Mouse (Mus musculus): ENCODE measurements at regions not wholly inside any gene's neighbourhood (a gene's known extent, or its start where the extent isn't known, plus 50 kb on each side); places are given as distances from the start of the nearest gene placed in this dataset.

DNA sequence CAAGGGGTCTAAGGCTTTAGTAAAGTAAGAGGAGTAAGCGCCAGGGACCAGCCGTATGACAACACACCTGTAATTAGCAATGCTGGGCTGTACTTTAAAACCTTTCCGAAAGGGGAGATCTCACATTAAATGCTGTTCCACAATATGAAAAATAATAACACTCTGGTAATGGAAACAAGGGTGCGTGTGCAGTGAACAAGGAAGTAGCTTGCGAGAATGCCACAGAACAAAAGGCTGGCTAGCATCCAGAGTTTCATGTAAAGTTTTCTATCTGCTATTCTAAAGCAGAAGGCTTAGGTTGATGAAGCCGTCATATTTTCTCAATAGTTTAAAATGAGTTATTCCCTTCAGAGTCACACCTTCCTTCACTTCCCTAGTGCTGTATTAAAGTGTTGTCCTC lies 83.6 kb downstream of the Car2 start:
- DNase-seq (ENCODE audit: low spot score) (no peak), ATAC-seq (replicated peaks; ENCODE audit: low FRiP score) (no peak)
- WGBS: 91% methylated on average over 6 of the region's 6 CpGs
- Histone ChIP-seq H3K9ac (ENCODE audit: low read length) (no peak overlapping the region), H3K27me3 (ENCODE audit: control insufficient read depth, insufficient read depth, low read length) (no peaks in the 10 kb centered on the region), H3K9me3 (ENCODE audit: control insufficient read depth, low read length) (no peaks in the 10 kb centered on the region), H3K27ac (ENCODE audit: low read depth, low read length) (no peak overlapping the region), H3K4me3 (ENCODE audit: low read depth, low read length) (no peak overlapping the region), H3K36me3 (ENCODE audit: control insufficient read depth, insufficient read depth, low read length) (no peaks in the 10 kb centered on the region), H3K4me1 (replicated peaks; ENCODE audit: control insufficient read depth, insufficient read depth, low read length) (no peaks in the 10 kb centered on the region), H3K4me2 (ENCODE audit: low read depth, low read length, severe bottlenecking) (no peak overlapping the region)

DNA sequence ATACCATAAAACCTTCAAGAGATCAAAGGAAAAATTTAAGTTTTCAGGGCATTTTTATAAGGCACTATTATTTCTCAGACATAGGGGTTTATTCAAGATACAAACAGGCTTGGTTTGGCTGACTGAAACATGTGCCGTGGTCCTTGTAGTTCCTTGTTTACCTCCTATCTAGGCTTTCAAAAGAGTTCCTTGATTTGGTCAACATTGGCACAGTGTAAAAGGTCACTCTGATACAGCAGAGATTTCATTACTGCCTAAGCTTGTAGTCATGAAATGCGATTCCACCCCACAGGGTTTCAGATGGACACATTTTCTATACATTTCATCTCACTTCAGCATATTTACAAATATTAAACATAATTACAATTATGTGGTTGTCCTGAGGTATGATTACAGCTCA lies 85.6 kb downstream of the Car2 start:
- Histone ChIP-seq H3K4me3 (ENCODE audit: low read depth, low read length) (no peak overlapping the region), H3K27ac (ENCODE audit: low read depth, low read length) (no peak overlapping the region), H3K9me3 (ENCODE audit: control insufficient read depth, low read length) (no peaks in the 10 kb centered on the region), H3K9ac (ENCODE audit: low read length) (no peak overlapping the region), H3K4me1 (replicated peaks; ENCODE audit: control insufficient read depth, insufficient read depth, low read length) (no peaks in the 10 kb centered on the region), H3K27me3 (ENCODE audit: control insufficient read depth, insufficient read depth, low read length) (no peaks in the 10 kb centered on the region), H3K36me3 (ENCODE audit: control insufficient read depth, insufficient read depth, low read length) (no peaks in the 10 kb centered on the region), H3K4me2 (ENCODE audit: low read depth, low read length, severe bottlenecking) (no peak overlapping the region)
- ATAC-seq (replicated peaks; ENCODE audit: low FRiP score) (no peak), DNase-seq (ENCODE audit: low spot score) (no peak)
- 83% methylated on average over 2 of the region's 2 CpGs for WGBS

DNA sequence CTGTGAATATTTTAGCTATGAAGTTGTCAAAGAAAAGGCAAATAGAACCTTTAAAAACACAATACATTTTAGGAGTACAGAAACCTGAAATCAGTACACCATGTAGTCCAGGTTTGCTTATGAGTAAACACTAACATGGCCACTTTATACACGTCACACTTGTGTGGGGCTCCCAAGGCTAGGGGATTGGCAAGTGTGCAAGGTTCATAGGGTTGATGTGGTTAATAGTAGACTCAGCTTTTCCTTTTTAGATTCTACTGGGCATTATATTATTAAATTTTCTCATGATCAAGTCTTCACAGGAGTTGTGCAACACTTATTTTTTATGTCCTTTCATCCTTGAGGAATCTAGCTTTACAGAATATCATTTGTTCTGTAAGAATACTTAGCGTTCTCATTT lies 88.7 kb downstream of the Car2 start:
- Histone ChIP-seq H3K9ac (ENCODE audit: low read length) (no peak overlapping the region), H3K27ac (ENCODE audit: low read depth, low read length) (no peak overlapping the region), H3K4me2 (ENCODE audit: low read depth, low read length, severe bottlenecking) (no peak overlapping the region), H3K9me3 (ENCODE audit: control insufficient read depth, low read length) (no peaks in the 10 kb centered on the region), H3K4me1 (replicated peaks; ENCODE audit: control insufficient read depth, insufficient read depth, low read length) (no peaks in the 10 kb centered on the region), H3K36me3 (ENCODE audit: control insufficient read depth, insufficient read depth, low read length) (no peaks in the 10 kb centered on the region), H3K27me3 (ENCODE audit: control insufficient read depth, insufficient read depth, low read length) (no peaks in the 10 kb centered on the region), H3K4me3 (ENCODE audit: low read depth, low read length) (no peak overlapping the region)
- ATAC-seq (replicated peaks; ENCODE audit: low FRiP score): no peak
- WGBS: 92% methylated on average over 2 of the region's 2 CpGs
- no peak for DNase-seq (ENCODE audit: low spot score)

DNA sequence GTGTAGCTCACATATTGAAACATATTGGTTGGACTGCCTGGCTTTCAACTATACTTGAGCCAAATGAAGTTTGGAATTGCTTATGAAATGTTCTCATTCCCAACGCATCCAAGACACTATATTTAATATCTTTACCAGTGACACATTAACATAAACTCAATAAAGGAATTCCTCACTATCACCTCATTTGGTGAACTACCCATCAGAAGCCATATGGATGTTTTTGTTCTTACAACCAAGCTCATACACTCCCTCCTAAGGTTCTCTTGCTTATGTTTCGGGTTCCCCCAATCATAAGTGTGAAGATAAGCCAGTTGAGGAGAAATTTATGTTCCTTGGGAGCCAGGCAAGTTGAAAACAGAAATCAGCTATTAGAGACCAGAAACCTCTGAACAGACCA lies 89.1 kb downstream of the Car2 start:
- Histone ChIP-seq H3K27ac (ENCODE audit: low read depth, low read length) (no peak overlapping the region), H3K9me3 (ENCODE audit: control insufficient read depth, low read length) (no peaks in the 10 kb centered on the region), H3K4me1 (replicated peaks; ENCODE audit: control insufficient read depth, insufficient read depth, low read length) (no peaks in the 10 kb centered on the region), H3K4me3 (ENCODE audit: low read depth, low read length) (no peak overlapping the region), H3K36me3 (ENCODE audit: control insufficient read depth, insufficient read depth, low read length) (no peaks in the 10 kb centered on the region), H3K9ac (ENCODE audit: low read length) (no peak overlapping the region), H3K27me3 (ENCODE audit: control insufficient read depth, insufficient read depth, low read length) (no peaks in the 10 kb centered on the region), H3K4me2 (ENCODE audit: low read depth, low read length, severe bottlenecking) (no peak overlapping the region)
- no peak for DNase-seq (ENCODE audit: low spot score)
- 90% methylated on average over 2 of the region's 2 CpGs for WGBS
- ATAC-seq (replicated peaks; ENCODE audit: low FRiP score): no peak

DNA sequence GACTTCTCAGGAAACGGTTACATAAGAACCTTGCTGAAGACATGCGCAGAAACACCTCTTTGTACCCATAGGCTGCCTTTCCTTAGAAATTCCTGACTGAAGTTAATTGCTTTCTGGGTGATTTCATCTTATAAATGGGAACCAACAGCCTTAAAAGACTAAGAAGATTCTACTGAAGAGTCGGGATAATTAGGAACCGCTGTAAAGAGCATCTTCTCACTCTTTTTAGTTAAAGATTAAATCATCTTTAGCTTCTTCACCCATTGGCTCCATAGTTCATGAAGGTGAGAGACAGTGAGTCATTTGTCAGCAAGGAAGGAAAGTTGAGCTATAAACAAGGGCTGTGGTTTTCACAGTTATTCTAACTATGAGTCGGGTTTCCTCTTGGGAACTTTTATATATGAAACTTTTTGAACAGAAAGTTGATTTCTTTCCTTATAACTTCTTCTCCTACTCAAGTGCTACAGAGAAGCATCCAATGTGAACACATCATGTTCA lies 93.1 kb downstream of the Car2 start:
- H3K27me3 ChIP-seq (ENCODE audit: control insufficient read depth, insufficient read depth, low read length): no peaks in the 10 kb centered on the region

DNA sequence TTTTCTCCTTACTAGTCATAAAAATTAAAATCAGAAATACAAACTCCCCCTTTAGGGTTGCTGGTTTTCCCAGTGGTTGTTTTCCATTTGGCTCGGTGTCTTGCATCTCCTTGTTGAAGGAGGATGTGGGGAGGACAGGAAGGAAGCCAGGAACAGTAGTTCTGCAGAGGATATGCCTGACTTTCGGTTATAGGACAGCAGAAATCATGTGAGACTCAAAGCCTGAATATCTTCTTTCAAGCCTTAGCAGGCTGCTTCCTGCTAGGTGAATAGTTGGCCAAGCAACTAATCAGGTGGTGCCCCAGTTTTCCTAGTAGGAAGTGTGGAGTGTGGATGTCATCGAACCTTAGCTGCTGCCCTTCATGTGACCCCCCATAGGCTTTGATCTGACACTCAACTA lies 103.6 kb downstream of the Car2 start:
- no peaks in the 10 kb centered on the region for H3K36me3 ChIP-seq (ENCODE audit: control insufficient read depth, insufficient read depth, low read length)
- no peaks in the 10 kb centered on the region for H3K9me3 ChIP-seq (ENCODE audit: control insufficient read depth, low read length)
- no peaks in the 10 kb centered on the region for H3K4me1 ChIP-seq (replicated peaks; ENCODE audit: control insufficient read depth, insufficient read depth, low read length)
- no peaks in the 10 kb centered on the region for H3K27me3 ChIP-seq (ENCODE audit: control insufficient read depth, insufficient read depth, low read length)
- H3K4me3 ChIP-seq (ENCODE audit: low read depth, low read length): no peak overlapping the region
- 88% methylated on average over 3 of the region's 3 CpGs for WGBS
- H3K4me2 ChIP-seq (ENCODE audit: low read depth, low read length, severe bottlenecking): no peak overlapping the region
- ATAC-seq (replicated peaks; ENCODE audit: low FRiP score): no peak
- DNase-seq (ENCODE audit: low spot score): no peak
- H3K9ac ChIP-seq (ENCODE audit: low read length): no peak overlapping the region
- no peak overlapping the region for H3K27ac ChIP-seq (ENCODE audit: low read depth, low read length)

More for the DNA sequence above, 93.1 kb downstream of the Car2 start:
- Histone ChIP-seq H3K4me1 (replicated peaks; ENCODE audit: control insufficient read depth, insufficient read depth, low read length) (no peaks in the 10 kb centered on the region), H3K4me2 (ENCODE audit: low read depth, low read length, severe bottlenecking) (no peak overlapping the region), H3K9ac (ENCODE audit: low read length) (no peak overlapping the region), H3K4me3 (ENCODE audit: low read depth, low read length) (no peak overlapping the region), H3K9me3 (ENCODE audit: control insufficient read depth, low read length) (no peaks in the 10 kb centered on the region), H3K36me3 (ENCODE audit: control insufficient read depth, insufficient read depth, low read length) (no peaks in the 10 kb centered on the region), H3K27ac (ENCODE audit: low read depth, low read length) (no peak overlapping the region)
- no peak for ATAC-seq (replicated peaks; ENCODE audit: low FRiP score)
- no peak for DNase-seq (ENCODE audit: low spot score)
- 33% methylated on average over 5 of the region's 5 CpGs for WGBS

DNA sequence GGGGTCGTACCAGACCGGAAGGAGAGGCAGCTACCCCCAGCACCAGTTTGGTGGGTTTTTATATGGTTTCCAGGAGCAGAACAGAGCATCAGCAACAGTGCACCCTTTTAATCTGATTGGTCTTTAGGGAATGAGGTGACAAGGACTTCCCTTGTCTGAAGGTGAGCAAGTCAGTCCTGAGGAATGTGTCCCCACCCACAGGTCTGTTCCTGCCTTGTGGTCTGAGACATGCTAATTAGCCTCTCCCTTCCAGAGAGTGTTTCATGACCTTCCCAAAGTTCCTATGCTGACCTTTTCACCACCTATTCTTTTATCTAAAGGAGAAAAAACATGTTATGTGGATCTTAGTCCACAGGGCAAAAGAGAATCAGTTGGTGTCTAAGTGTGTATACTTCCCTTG lies 107.9 kb downstream of the Car2 start:
- Histone ChIP-seq H3K36me3 (ENCODE audit: control insufficient read depth, insufficient read depth, low read length) (no peaks in the 10 kb centered on the region), H3K9ac (ENCODE audit: low read length) (no peak overlapping the region), H3K4me1 (replicated peaks; ENCODE audit: control insufficient read depth, insufficient read depth, low read length) (no peaks in the 10 kb centered on the region), H3K4me3 (ENCODE audit: low read depth, low read length) (no peak overlapping the region), H3K27me3 (ENCODE audit: control insufficient read depth, insufficient read depth, low read length) (no peaks in the 10 kb centered on the region), H3K27ac (ENCODE audit: low read depth, low read length) (no peak overlapping the region), H3K9me3 (ENCODE audit: control insufficient read depth, low read length) (no peaks in the 10 kb centered on the region), H3K4me2 (ENCODE audit: low read depth, low read length, severe bottlenecking) (no peak overlapping the region)
- DNase-seq (ENCODE audit: low spot score) (no peak), ATAC-seq (replicated peaks; ENCODE audit: low FRiP score) (no peak)
- 85% methylated on average over 2 of the region's 2 CpGs for WGBS

DNA sequence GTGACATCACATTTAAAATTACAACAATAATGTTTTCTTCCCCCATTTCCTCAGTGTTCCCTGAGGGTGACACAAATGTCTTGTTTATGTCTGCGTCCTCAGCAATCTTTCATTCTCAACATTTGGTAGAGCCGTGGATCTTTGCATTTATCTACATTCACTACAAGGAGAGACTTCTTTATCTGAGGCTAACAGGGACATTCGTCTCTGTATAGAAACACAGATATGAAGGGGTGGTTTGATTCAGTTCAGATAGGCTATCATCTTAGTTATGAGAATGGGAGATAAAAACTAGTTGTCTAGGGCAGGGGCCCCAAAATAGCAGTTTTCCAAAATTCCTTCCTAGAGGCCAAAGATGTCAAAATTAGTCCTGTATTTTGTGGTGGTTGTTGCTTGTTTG lies 111.2 kb downstream of the Car2 start:
- ATAC-seq (replicated peaks; ENCODE audit: low FRiP score): no peak

DNA sequence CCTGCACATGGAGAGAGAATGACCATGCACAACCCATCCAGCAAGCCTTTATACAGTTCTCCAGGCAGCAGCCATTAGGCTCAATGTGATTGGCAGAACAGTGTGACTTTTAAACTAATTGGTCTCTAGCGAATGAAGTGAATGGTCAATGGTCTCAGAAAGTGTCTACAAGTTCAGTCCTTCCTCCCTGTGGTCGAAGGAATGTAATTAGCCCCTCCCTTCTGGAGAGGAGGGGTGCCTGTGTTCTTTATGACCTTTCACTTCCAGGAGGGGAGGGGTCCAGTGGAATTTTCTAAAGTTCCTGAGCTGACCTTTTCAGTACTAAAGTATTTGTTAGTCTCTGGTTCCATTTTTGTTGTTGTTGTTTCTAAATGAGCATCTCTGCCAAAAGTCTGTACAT lies 112.4 kb downstream of the Car2 start:
- no peak for DNase-seq (ENCODE audit: low spot score)
- H3K4me2 ChIP-seq (ENCODE audit: low read depth, low read length, severe bottlenecking): no peak overlapping the region
- H3K9ac ChIP-seq (ENCODE audit: low read length): no peak overlapping the region
- no peaks in the 10 kb centered on the region for H3K27me3 ChIP-seq (ENCODE audit: control insufficient read depth, insufficient read depth, low read length)
- no peak overlapping the region for H3K4me3 ChIP-seq (ENCODE audit: low read depth, low read length)
- WGBS: 39% methylated on average over 2 of the region's 2 CpGs
- no peak for ATAC-seq (replicated peaks; ENCODE audit: low FRiP score)
- H3K36me3 ChIP-seq (ENCODE audit: control insufficient read depth, insufficient read depth, low read length): no peaks in the 10 kb centered on the region
- no peak overlapping the region for H3K27ac ChIP-seq (ENCODE audit: low read depth, low read length)
- no peaks in the 10 kb centered on the region for H3K9me3 ChIP-seq (ENCODE audit: control insufficient read depth, low read length)
- no peaks in the 10 kb centered on the region; the same call in 1 of the 2 replicates for H3K4me1 ChIP-seq (replicated peaks; ENCODE audit: control insufficient read depth, insufficient read depth, low read length)

More for the DNA sequence above, 111.2 kb downstream of the Car2 start:
- H3K4me3 ChIP-seq (ENCODE audit: low read depth, low read length): no peak overlapping the region
- 80% methylated on average over 3 of the region's 3 CpGs for WGBS
- no peaks in the 10 kb centered on the region for H3K27me3 ChIP-seq (ENCODE audit: control insufficient read depth, insufficient read depth, low read length)
- H3K4me1 ChIP-seq (replicated peaks; ENCODE audit: control insufficient read depth, insufficient read depth, low read length): no peaks in the 10 kb centered on the region; the same call in 1 of the 2 replicates
- no peaks in the 10 kb centered on the region for H3K36me3 ChIP-seq (ENCODE audit: control insufficient read depth, insufficient read depth, low read length)
- no peak overlapping the region for H3K4me2 ChIP-seq (ENCODE audit: low read depth, low read length, severe bottlenecking)
- DNase-seq (ENCODE audit: low spot score): no peak
- no peak overlapping the region for H3K27ac ChIP-seq (ENCODE audit: low read depth, low read length)
- no peak overlapping the region for H3K9ac ChIP-seq (ENCODE audit: low read length)
- H3K9me3 ChIP-seq (ENCODE audit: control insufficient read depth, low read length): no peaks in the 10 kb centered on the region

Data from forebrain, embryonic 11.5 days (tissue).